Mouse (Mus musculus): Measurements from ENCODE around the gene Sptb.

The Sptb gene

GRCm38 (mm10) chr12:76643679-76644078, 66.7 kb downstream of the Sptb start:
- TF ChIP-seq GATA4 (IDR thresholded peaks at IDR 0.05; ENCODE audit: insufficient replicate concordance, low read length) = no peak

GRCm38 (mm10) chr12:76642616-76643015, 67.7 kb downstream of the Sptb start:
- TF ChIP-seq GATA4 (IDR thresholded peaks at IDR 0.05; ENCODE audit: insufficient replicate concordance, low read length) = no peak

- TF ChIP-seq GATA4 (IDR thresholded peaks at IDR 0.05; ENCODE audit: insufficient replicate concordance, low read length) = no peak
Observed at GRCm38 (mm10) chr12:76640620-76641019, 69.7 kb downstream of the Sptb start.

- TF ChIP-seq GATA4 (IDR thresholded peaks at IDR 0.05; ENCODE audit: insufficient replicate concordance, low read length) = no peak
Observed at GRCm38 (mm10) chr12:76634899-76635693, 75.3 kb downstream of the Sptb start.

- no peak for TF ChIP-seq GATA4 (IDR thresholded peaks at IDR 0.05; ENCODE audit: insufficient replicate concordance, low read length)
Observed at GRCm38 (mm10) chr12:76623374-76623773, 87.0 kb downstream of the Sptb start.

- TF ChIP-seq GATA4 (IDR thresholded peaks at IDR 0.05; ENCODE audit: insufficient replicate concordance, low read length) = no peak
Observed at GRCm38 (mm10) chr12:76619847-76620246, 90.5 kb downstream of the Sptb start.

- no peak for TF ChIP-seq GATA4 (IDR thresholded peaks at IDR 0.05; ENCODE audit: insufficient replicate concordance, low read length)
Observed at GRCm38 (mm10) chr12:76618175-76618574, 92.2 kb downstream of the Sptb start.

GRCm38 (mm10) chr12:76615580-76615937, 94.8 kb downstream of the Sptb start:
- no peak for TF ChIP-seq GATA4 (IDR thresholded peaks at IDR 0.05; ENCODE audit: insufficient replicate concordance, low read length)

GRCm38 (mm10) chr12:76614868-76615579, 95.3 kb downstream of the Sptb start:
- no peak for TF ChIP-seq GATA4 (IDR thresholded peaks at IDR 0.05; ENCODE audit: insufficient replicate concordance, low read length)

- no peak for TF ChIP-seq GATA4 (IDR thresholded peaks at IDR 0.05; ENCODE audit: insufficient replicate concordance, low read length)
Observed at GRCm38 (mm10) chr12:76612621-76613020, 97.7 kb downstream of the Sptb start.

- TF ChIP-seq GATA4 (IDR thresholded peaks at IDR 0.05; ENCODE audit: insufficient replicate concordance, low read length) = no peak
Observed at GRCm38 (mm10) chr12:76608997-76609565, 101.3 kb downstream of the Sptb start.

- TF ChIP-seq GATA4 (IDR thresholded peaks at IDR 0.05; ENCODE audit: insufficient replicate concordance, low read length) = no peak
Observed at GRCm38 (mm10) chr12:76608241-76608640, 102.1 kb downstream of the Sptb start.

- no peak for TF ChIP-seq GATA4 (IDR thresholded peaks at IDR 0.05; ENCODE audit: insufficient replicate concordance, low read length)
Observed at GRCm38 (mm10) chr12:76605837-76606236, 104.5 kb downstream of the Sptb start.

GRCm38 (mm10) chr12:76604546-76604945, 105.8 kb downstream of the Sptb start:
- TF ChIP-seq GATA4 (IDR thresholded peaks at IDR 0.05; ENCODE audit: insufficient replicate concordance, low read length) = no peak

- TF ChIP-seq GATA4 (IDR thresholded peaks at IDR 0.05; ENCODE audit: insufficient replicate concordance, low read length) = no peak
Observed at GRCm38 (mm10) chr12:76603779-76604178, 106.6 kb downstream of the Sptb start.

Measured in liver, adult (tissue).